Mouse (Mus musculus): Measurements from ENCODE around the gene Atxn7l1. TPM values are rescaled to one million over a fixed set of nuclear protein-coding genes. Genes with fewer than 3 reads are reported as not detected.

Atxn7l1 gene
- total RNA-seq, 2 experiments from 2014 or later, result 26.5 to 29.5 TPM

- DNase-seq, result no peak
Measured at GRCm38 (mm10) chr12:33182428-33183137, 35.1 kb downstream of the Atxn7l1 start.

- DNase-seq, result no peak
Measured at GRCm38 (mm10) chr12:33183138-33183627, 35.7 kb downstream of the Atxn7l1 start.

GRCm38 (mm10) chr12:33184137-33184536 lies 36.6 kb downstream of the Atxn7l1 start:
- no peak for DNase-seq

- DNase-seq, result no peak
Measured at GRCm38 (mm10) chr12:33185046-33185445, 37.6 kb downstream of the Atxn7l1 start.

DNA sequence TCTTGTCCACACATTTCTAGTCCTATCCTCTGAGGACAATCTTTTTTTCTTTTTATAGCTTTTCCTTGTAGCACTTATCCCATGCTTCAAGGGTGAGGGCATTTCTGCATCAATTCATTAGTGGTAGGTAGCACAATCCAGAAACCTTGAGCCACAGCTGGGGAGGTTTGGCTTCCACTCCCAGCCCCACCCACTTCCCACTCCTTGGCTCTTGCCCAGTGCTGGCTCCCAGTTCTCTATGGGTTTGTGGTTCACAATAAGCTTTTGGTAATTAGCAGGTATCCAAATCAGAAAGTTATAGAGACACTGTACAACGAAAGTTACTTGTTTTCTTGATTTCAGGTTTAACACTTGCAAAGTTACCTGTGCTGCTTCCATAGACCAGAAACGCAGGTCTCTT lies 38.8 kb downstream of the Atxn7l1 start:
- peak; percentile 47 to 57 for DNase-seq

- DNase-seq, result peak in 1 of 2 experiments; percentile 28
Measured at GRCm38 (mm10) chr12:33190133-33190532, 42.6 kb downstream of the Atxn7l1 start.

- DNase-seq, result no peak
Measured at GRCm38 (mm10) chr12:33190633-33191032, 43.1 kb downstream of the Atxn7l1 start.

- DNase-seq, result no peak
Measured at GRCm38 (mm10) chr12:33193408-33193901, 46.0 kb downstream of the Atxn7l1 start.

GRCm38 (mm10) chr12:33195175-33195574 lies 47.7 kb downstream of the Atxn7l1 start:
- no peak for DNase-seq

DNA sequence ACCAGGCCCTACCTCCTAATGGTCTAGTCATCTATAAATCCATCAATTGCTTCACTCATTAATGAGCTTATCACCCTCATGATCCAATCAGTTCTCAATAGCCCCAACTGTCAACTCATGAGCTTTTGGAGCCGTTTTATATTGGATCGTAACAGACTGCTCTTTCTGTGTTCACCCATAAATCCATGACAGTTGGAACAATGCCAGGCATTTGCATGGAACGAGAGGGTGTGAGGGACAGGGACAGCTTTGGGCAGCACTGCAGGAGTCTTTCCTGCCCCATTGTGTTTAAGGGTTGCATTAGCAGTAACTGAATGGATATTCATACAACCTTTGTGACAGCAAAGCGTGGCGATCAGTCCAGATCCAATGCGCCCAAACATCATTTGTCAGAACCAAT lies 49.8 kb downstream of the Atxn7l1 start:
- no peak for DNase-seq

GRCm38 (mm10) chr12:33197746-33198145 lies 50.3 kb downstream of the Atxn7l1 start:
- DNase-seq, result peak in 1 of 2 experiments; percentile 35

GRCm38 (mm10) chr12:33201068-33201467 lies 53.6 kb downstream of the Atxn7l1 start:
- no peak for DNase-seq

DNA sequence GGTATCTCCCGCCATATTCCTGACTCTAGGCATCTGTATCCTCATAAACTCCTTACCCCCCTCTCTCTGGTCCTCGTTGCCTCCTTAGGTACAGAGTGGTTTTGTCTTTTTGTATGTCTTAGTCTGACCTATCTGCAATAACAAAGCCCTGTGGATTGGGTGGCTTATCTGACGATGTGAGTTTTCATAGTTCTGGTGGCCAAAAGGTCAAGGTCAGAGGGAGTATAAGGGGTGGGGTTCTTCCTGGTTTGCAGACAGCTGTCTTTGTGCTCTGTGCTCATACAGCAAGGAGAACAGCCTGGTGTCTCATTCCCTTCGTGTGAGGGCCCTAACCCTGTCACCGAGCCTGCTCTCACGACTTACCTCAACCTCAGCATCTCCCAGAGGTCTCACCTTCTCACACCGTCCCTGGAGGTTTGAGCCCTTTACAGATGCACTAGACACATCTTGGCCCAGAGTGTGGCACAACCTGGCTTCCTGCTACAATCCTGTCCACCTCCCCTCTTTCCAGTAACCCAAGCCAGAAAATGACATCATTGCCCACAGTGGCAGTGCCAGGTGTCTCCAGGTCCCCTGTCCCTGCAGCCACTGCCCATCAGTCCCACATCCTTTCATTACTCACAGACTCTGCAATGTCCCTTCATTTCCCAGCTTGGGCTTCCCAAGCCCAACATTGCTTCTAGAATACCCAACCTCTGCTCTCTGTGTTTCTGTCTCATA lies 54.2 kb downstream of the Atxn7l1 start:
- no peak for DNase-seq

GRCm38 (mm10) chr12:33205255-33205654 lies 57.8 kb downstream of the Atxn7l1 start:
- DNase-seq, result no peak

GRCm38 (mm10) chr12:33206300-33206699 lies 58.8 kb downstream of the Atxn7l1 start:
- no peak for DNase-seq

GRCm38 (mm10) chr12:33210856-33211255 lies 63.4 kb downstream of the Atxn7l1 start:
- no peak for DNase-seq

DNA sequence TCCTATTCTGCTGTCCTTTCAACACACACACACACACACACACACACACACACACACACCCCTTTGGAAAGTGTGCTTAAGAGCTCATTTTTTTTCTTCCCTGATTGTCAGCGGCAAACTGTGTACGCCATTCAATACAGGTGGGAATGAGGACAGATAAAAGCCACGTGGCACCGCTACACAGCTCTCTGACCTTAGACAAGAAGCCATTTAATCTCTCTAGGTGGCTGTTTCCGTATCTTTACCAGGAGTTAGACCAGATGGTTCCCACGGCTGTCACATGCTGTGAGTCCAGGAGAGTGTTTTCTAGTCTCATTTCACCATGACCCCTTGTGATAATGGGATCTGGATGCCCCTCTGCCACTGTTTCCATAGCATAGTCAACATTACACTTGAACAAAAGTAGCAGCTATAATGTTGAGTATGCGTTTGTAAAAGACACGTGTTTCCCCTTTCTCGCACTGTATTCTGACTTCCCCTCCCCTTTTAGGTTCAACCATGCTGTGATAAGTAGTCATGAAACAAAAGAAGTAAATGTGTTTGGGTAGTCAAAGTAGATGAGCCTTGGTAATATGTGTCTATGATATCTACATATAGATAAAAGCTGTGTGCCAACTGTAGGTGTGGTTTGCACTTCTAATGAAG lies 70.8 kb downstream of the Atxn7l1 start:
- DNase-seq, result no peak

DNA sequence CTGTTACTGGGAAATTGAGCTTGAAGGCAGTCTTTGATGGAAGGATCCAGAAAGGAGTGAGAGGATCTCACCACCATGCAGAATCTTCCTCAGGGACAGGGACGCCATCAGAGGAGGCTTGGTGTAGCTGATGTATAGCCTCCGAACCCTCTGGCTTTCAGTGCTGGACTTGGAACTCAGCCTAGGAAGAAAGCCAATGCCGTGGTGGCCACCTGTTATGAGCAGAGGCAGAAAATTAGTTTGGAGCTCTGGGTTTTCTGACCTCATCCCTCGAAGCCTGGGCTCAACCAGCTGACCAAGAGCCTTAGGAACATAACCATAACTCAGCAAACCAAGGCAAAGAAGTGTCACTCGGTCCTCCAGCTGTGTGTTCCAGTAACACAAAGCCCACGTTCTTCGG lies 71.9 kb downstream of the Atxn7l1 start:
- no peak for DNase-seq

- no peak for DNase-seq
Measured at GRCm38 (mm10) chr12:33220081-33220480, 72.6 kb downstream of the Atxn7l1 start.

DNA sequence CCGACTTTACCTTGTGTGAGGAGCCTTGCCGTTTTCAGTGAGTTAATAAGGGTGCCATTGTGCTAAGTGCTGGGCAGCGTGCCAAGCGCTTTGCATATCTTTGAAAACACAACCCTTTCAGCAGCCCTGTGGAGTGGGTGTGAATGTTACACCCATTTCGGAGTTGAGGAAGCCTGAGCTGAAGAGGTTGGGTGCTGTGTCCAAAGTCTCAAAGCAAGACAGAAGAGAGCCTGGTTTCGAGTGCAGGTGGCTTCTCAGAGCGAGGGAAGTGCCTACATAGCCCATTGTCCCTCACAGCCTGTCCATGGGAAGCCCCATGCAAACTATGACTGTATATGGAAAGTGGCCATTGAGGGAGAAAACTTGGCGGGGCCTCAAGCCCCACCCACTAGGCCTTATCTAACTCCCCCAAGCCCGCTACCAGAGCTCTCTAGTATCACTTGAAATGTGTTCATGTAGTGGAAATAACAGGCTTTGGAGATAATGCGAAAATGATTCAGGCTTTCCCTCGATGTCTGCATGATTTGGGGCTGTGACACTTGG lies 73.1 kb downstream of the Atxn7l1 start:
- DNase-seq, result no peak

- peak; percentile 72 to 76 for DNase-seq
Measured at GRCm38 (mm10) chr12:33222187-33222586, 74.7 kb downstream of the Atxn7l1 start.

GRCm38 (mm10) chr12:33225117-33225541 lies 77.6 kb downstream of the Atxn7l1 start:
- no peak for DNase-seq

Data from adrenal gland, postnatal 36 days (tissue).